Mouse (Mus musculus): Measurements from ENCODE around the gene Sestd1. TPM values are rescaled to one million over a fixed set of nuclear protein-coding genes. Genes with fewer than 3 reads are reported as not detected.
A peak's percentile ranks its signal among the peaks of the same experiment; 100 is the strongest.

Sestd1 gene
- total RNA-seq, 2 experiments from 2014 or later: 20.8 to 22.4 TPM

DNA sequence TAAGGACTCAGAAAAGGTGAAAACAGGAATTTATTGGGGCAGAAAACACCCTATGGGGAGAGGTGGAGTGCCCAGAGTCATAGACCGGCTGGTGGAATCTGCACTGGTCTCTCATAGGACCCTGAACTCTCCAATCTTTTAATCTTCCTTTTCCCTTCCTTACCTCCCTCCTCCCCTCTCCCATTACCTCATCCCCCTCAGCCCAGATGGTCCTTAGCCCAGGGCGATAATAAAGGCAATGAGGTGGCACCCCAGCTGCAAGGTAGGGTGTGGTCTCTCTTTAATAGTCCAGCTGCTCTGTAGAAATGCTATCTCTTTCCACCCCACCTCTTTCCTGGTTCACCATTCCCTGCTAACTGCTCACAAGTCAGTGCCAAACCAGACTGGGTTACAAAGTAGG is 102.9 kb downstream of the Sestd1 start:
- no peak for DNase-seq
- intact Hi-C loops (cut with DNase I): no loop called here

DNA sequence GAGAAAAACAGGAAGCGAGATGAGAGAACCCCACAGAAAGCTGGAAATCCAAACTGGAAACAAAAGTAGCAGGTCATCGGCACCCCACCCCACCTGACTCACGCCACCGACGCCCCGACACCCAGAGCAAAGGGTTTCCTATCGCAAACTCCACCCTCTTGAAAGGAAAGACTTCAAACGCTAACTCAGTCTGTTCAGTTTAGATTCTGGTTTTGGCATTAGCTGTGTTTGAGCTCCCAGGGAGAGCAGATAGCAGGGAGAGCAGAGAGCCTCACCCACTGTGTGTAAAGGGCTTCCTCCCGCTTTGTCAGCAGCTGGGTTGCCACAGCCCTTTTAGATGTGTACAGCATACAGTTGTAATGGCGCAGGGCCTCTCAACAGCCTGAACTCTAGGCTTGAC is 104.0 kb downstream of the Sestd1 start:
- no peak for DNase-seq
- intact Hi-C loops (cut with DNase I): no loop called here

DNA sequence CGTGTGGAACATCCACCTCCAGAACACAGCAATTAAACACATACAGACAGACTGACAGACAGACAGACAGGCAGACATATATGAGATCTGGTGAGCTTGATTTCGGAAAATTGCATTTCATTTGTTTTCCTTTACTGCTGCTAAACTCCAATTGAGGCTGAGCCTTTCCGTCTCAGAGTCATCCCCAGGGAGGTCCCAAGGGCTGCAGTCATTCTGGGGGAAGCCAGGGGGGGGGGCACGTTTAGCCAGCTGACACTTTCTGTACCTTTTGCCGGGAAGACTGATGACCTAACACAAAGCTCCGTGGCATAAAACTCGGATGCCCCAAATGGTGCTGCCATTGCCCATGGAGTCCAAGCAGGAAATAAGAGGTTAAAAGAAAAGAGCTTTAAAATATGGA is 105.0 kb downstream of the Sestd1 start:
- intact Hi-C loops (cut with DNase I): no loop called here
- DNase-seq: no peak

DNA sequence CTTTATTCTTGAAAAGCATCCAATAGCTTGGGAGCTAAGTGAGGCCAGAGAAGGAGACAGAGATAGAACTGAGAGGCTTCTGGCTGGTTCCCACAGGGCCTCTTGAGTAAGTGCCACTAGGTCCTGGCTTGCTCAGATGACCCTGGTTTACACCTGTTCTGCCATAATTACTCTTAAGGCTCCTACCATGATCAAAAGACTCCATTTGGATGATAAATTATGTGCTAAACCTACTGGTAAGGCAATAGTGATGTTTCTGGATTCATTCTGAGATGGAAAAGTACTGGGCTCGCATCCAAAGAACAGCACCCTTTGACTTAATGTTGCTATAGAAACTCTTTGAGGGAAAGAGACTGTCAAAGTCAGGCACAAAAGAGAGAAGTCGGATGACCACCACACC is 106.1 kb downstream of the Sestd1 start:
- DNase-seq: peak in 1 of 2 experiments; percentile 48
- intact Hi-C loops (cut with DNase I): no loop called here

DNA sequence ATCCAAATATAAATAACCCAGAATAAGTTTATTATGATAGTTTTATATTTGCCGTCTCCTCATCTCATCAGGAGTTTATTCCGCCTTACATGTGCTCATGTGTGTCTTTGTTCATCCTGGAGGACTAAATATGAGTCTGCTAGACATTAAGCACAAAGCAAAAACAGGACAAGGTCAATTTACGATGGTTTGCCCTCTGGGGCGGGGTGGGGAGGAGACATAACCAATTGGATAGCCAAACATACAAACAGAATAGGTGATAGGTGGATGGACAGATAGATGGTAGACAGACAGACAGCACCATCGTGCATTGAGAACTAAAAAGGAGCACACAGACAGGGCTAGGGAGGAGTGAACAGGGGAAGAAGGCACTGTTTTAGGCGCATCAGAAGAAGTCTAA is 106.6 kb downstream of the Sestd1 start:
- DNase-seq: no peak
- intact Hi-C loops (cut with DNase I): no loop called here

DNA sequence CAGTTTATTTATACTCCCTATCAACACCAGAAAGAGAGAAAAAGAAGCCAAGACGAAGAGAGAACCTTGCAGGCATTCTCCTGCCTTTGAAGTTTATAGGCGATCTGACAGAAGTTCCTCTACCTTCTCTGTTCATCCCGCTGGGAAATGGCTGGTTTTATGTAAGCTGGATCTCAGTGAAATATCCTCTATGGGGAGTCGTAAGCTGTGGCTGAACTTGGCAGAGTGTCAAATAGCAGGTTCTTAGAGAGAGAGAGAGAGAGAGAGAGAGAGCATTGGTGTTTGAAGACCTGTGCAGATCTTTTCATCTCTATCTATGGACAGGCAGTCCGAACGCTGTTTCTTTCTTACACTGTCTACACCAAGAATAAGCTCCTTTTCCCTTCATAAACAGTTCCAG is 107.0 kb downstream of the Sestd1 start:
- intact Hi-C loops (cut with DNase I): no loop called here
- DNase-seq: no peak

DNA sequence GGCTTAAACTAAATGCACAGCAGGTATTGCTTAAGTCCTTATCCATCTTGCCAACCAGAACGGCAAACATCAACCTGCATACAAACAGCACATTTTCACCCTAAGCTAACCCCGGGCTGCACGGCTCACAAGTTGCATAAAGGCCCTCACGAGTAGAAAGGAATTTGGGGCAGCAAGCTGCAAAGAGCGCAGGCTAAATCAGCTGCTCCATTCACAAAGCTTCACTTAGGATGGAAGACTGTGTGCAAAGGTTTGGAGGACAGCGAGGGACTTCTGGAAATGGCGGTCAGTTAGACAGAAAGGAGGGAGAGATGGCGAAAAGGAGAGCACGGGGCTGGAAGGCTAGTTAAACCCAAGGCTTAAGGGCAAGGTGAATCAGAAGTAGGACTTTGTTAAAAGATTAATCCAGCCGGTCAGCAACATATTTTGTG is 108.1 kb downstream of the Sestd1 start:
- intact Hi-C loops (cut with DNase I): no loop called here
- DNase-seq: no peak

DNA sequence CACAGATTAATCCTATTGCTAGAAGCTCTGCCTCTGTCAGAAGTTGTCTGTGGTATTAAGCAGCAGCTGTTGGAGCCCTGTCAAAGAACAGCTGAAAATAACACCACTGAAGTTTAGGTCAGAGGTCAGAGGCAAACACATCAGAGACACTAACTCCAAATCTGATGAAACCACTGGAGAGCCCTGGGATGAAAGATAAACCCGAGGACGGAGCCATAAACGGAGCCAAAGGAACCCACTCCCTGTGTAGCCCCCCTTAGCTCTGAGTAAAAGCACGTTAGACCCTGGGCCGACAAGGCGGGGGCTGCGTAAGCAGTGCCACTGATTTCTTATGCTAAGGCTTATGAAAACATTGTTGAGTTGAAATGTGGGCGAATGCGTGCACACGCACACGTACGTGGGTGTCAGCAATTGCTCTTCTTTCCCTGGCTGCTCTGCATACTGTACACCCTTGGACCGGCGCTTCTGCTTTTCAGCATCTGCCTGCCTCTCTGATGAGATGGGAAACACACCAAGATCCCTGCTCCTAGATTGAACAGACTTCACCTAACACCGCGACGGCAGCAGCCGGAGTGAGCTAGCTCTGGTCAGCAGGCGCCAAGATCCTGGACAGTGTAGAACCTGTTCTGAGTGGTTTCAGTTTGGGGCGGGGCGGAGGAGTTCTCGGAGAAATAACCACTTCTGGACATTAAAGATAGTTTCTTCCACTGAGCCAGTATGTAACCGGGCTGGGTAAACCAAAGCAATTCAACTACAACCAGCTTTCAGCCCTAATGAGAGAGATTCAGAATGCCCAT is 108.8 kb downstream of the Sestd1 start:
- intact Hi-C loops (cut with DNase I): no loop called here

DNA sequence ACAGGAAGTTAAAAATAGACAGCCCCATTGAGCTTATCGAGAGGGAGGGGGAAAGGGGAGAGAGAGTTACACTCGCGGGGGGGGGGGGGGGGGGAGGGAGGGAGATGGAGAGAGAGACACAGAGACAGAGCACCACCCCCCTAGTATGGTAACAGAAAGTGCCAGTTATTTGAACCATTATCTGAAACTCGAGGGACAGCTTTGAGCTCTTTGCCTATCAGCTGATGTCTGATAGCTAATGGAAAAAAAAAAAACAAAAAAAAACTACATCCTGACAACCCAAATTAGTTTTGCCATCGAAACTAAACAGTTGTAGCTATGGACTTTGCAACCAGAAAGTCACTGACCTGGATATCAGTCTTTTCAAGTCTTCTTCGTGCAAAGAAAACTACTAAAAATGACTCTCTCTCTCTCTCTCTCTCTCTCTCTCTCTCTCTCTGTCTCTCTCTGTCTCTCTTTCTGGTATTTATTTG is 109.7 kb downstream of the Sestd1 start, which contains the start of gene Ccdc141:
Gene Ccdc141 (minus strand): TSS at position 4 of the 473 bp plus-strand sequence.
- intact Hi-C loops (cut with DNase I): no loop called here
- DNase-seq: no peak

More for the DNA sequence above, 108.8 kb downstream of the Sestd1 start:
- peak; percentile 35 to 56 for DNase-seq

DNA sequence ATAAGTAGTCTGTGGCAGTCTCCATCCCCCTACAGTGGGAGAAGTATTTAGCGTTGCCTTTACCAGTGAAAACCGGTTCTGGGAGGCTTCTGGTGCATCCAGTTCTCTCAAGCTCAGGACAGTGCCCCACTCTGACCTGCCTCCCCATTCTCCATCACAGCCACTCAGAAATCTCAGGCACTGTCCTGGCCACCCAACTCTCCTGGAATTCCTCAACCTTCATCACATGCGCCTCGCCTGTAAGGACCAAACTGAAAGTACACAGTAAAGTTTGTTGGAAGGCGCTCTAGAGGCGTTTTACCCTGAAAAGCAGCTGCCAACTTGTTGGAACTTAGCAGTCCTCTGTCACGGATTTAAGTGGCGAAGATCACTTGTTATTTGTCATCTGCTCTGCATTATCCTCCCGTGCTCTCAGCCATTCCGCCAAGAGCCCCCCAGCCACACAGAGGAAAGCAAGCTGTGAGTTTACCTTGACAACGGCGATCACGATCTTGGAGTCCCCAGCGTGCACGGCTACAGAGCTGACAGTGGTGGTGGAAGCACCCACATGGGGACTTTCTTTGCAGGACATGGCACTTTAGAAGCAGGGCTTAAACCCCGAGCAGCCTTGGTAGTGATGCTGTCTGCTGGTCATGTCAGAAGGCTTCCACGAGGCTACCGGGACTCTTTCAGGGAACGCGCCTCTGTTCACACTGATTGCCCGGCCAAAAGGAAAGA is 110.3 kb downstream of the Sestd1 start:
- intact Hi-C loops (cut with DNase I): loop anchor here (5.0 kb wide), 1 partner anchor 38 kb away; no protein-coding TSS in a partner anchor
- peak; percentile 59 to 72 for DNase-seq

DNA sequence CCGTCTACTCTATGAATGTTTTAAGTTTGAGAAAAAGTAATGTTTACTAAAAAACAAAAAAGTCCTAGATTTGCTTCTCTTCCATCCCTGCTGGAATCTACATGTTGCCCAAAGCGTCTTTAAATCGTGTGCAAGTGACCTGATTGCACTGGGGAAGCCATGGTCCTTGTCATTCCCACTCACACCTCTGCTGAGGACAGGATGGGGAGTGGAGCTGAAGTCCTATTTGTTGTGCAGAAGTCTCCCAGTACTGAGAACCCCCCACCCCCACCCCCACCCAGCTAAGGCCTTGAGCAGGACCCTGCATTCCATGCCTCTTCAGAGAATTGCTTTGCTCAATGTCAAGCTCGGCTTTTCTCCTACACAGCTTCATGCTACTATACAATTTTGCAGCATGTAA is 111.2 kb downstream of the Sestd1 start:
- DNase-seq: no peak
- intact Hi-C loops (cut with DNase I): loop anchor here (5.0 kb wide), 1 partner anchor 37 kb away; no protein-coding TSS in a partner anchor

DNA sequence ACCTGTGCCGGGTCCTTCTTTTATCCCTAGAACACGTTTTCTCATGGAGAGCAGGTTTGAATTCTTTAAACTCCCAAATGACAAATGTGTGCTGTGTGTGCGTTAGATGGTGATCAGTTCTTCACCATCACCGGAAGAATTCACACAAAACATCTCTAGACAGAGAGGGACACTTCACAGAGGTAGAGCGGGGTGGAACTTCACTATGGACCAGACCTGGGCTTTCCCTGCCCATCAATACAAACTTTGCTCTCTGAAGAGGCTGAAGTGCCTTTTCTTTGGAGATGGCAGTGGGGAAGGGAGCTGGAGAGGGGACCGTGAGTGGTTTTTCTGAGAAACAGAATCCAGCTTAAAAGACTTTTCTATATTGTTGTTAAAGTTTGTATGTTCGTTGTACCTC is 111.6 kb downstream of the Sestd1 start:
- intact Hi-C loops (cut with DNase I): loop anchor here (5.0 kb wide), 1 partner anchor 36 kb away; no protein-coding TSS in a partner anchor
- DNase-seq: no peak

DNA sequence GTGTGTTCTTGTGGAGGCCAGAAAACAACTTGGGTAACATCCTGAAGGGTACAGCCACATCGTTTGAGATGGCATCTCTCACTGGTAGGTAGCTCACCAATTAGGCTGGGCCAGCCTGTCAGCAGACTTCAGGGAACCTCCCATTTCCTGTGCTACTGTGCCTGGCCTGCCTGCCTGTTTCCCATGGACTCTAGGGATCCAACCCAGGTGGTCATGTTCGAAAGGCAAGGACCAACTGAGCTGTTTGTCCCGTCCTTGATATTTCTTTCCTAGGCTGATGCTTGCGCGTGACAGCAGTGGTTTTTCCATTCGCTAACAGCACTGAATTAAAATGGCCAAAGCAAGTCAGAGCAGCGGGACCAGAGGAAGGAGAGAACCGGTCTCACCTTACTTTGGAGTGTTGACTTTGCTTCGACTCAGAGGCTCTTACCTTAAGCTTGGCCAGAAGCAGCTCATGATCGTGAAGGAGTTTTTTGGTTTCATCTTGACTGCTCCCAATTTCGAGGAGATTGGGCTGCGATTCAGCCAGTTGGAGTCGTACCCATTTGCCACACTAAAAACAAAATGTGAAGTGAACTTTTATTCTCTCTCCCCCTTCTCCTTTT is 112.2 kb downstream of the Sestd1 start:
- DNase-seq: no peak
- intact Hi-C loops (cut with DNase I): loop anchor here (5.0 kb wide), 1 partner anchor 36 kb away; no protein-coding TSS in a partner anchor

DNA sequence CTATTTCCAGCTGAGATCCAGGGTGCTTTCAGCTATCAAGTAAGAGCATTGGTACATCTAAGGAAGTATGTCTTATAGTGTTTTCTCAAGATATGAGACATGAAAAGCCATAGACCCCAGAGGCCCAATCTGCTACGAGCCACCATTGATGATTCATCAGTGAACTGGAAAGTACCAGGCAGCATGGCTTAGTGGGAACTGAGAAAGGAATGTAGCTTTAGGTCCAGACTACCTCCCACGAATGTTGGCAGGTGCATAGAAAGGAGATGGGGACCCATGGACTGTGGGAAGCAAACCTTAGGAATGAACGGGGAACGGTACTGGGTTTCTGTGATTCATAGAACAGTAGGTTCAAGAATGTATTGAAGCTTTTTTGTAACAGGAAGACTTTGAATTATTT is 114.0 kb downstream of the Sestd1 start:
- DNase-seq: no peak
- intact Hi-C loops (cut with DNase I): loop anchor here (5.0 kb wide), 1 partner anchor 34 kb away; no protein-coding TSS in a partner anchor

DNA sequence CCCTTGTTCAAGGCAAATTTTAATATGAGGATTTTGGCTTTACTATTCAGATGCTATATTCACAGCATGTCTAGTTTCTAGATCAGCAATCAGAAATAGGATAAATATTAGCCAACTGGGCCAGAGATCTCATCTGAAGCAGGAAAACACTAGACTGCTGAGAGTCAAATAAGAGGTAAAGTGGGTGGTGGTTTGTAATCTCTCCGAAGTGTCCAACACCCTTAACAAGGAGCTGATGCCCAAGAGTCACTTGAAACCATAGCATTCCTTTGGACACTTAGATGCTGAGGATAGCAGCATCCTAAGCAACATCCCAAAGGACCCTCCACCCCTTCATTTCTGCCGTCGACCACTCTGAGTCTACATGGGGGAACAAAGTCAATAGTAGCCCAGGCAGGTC is 115.7 kb downstream of the Sestd1 start:
- DNase-seq: no peak
- intact Hi-C loops (cut with DNase I): loop anchor here (5.0 kb wide), 1 partner anchor 32 kb away; no protein-coding TSS in a partner anchor

DNA sequence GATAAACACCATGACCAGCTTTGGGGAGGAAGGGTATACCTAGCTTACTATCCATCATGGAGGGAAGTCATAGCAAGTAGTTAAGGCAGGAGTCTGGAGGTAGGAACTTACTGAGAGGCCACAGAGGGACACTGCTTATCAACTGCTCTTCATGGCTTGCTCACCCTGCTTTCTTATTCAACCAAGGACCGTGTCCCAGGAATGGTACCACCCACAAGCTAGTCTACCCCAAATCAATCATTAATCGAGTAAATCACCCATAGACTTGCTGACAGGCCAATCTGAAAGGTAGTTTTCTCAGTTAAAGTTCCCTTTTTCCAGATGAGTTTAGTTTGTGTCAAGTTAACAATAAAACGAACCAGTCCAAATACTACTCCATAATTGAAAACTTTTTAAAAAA is 117.0 kb downstream of the Sestd1 start:
- intact Hi-C loops (cut with DNase I): no loop called here

DNA sequence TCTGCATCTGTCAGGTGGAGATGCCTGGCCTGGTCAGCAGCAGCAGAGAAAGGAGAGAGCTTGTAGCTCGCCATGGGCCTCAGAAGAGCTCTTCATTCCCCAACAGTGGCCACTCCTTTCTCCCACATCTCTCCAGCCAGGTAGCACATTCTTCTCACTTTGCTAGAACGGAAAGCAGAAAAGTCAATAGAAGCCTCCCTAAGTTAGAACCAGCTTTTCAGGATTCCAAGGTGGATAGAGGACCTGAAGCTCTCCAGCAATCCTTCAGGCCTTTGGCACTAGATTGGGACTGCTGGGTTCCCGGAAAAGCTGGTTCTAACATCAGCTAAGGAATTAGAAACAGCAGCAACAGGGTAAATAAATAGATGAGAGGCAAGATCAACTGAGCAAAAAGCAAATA is 118.3 kb downstream of the Sestd1 start:
- intact Hi-C loops (cut with DNase I): no loop called here
- DNase-seq: no peak

More for the DNA sequence above, 117.0 kb downstream of the Sestd1 start:
- DNase-seq: no peak

DNA sequence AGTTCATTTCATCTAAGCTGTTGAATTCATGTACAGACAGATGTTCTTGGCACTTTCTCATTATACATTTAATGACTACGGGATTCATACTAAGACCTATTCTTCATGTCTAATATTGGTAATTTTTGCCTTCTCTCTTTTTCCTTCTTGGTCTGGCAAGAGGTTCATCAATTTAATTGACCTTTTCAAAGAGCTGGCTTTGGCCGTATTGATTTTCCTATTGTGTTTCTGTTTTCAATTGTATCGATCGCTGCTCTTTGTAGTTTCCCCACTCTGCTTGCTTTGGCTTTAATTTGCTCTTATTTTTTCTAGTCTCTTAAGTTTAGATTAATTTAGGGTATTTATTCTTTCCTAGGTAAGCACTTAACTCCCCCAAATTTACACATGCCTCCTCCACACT is 122.8 kb downstream of the Sestd1 start:
- intact Hi-C loops (cut with DNase I): no loop called here
- no peak for DNase-seq

DNA sequence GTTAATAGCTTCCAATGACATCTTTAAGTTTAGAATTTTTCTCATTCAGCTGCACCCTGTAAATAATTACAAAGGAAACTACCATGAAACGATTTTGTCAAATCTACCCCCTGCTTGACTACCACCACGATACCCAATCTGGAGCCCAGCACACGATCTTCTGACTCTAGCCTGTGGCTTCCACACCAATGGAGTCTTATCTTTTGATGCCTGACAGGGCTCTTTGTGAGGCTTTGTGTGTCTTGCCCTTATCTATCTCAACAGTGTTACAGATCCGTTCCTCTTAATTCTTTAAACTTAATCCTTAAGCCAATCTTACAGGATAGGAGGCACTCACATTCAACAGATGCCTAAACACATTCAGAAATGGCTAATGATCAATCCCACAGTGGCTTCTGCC is 126.3 kb downstream of the Sestd1 start:
- no peak for DNase-seq
- intact Hi-C loops (cut with DNase I): no loop called here

DNA sequence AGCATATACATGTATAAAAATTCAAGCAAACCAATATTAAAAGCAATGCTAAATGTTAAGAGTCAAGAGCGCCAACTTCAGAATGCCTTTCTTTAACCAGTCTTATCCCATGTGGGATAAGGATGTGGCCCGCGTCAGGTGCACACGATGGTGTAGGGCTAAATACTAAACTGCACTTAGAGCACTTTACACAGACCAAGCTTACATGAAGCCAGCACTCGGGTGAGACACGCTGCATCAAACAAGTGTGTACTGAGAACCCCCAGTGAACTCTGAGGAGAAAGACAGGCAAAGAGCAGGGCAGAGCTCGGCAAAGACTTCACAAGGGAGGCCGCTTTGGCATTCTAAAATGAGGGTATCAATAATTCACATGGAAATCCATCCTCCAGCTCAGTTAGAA is 129.1 kb downstream of the Sestd1 start:
- DNase-seq: no peak
- intact Hi-C loops (cut with DNase I): no loop called here

DNA sequence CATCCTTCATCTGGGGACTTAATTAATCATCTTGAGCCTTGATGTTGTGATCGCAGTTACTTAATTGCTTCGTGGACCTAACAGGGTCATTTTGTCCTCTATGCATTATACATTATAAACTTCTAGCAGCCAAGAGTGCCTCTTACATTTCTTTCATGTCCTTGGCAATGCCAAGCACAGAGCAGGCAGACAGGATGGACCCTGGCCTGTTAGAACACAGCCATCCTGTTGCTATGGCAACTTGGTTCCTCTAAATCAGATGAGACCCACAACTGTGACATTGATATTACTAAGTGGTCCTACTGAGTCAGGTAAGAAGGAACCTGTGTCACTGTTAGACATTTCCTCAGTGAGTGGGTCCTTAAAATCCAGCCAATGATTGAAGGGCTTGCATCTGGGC is 130.8 kb downstream of the Sestd1 start:
- intact Hi-C loops (cut with DNase I): no loop called here

More for the DNA sequence above, 130.8 kb downstream of the Sestd1 start:
- DNase-seq: no peak
